Comparison of ENCODE assay signal across 14 mouse cellular contexts in genomic region chr5:22307853-22308252, GRCm38 (mm10).
"Had no signal": no experiment of that assay in that cellular context is flagged by ENCODE, and none has a peak within 500 bp of the region (broad histone marks: within the 10 kb centered on the region; RNA-seq: fewer than 3 reads in every experiment).

No protein-coding gene starts in this region.

- H3K4me1 ChIP-seq: stomach, embryonic 15.5 days had no signal

- H3K4me2 ChIP-seq: neural tube, embryonic 13.5 days; neural tube, embryonic 15.5 days; stomach, embryonic 15.5 days had no signal

- H3K27ac ChIP-seq: neural tube, embryonic 13.5 days; neural tube, embryonic 15.5 days; stomach, embryonic 15.5 days; stomach, postnatal 0 days had no signal

- H3K4me3 ChIP-seq: neural tube, embryonic 13.5 days; neural tube, embryonic 15.5 days; stomach, embryonic 15.5 days had no signal

- H3K27me3 ChIP-seq: neural tube, embryonic 13.5 days; neural tube, embryonic 15.5 days; stomach, embryonic 15.5 days had no signal

- H3K9me3 ChIP-seq: neural tube, embryonic 13.5 days; neural tube, embryonic 15.5 days; stomach, embryonic 15.5 days had no signal

- DNase-seq: retina, postnatal 1 day; right cerebral cortex, postnatal 14 days; right cerebral cortex, postnatal 4 days; spleen, adult 18-20 months; thymus, adult 18-20 months; thymus, adult 2 months; thymus, postnatal 14 days; thymus, postnatal 25 days; thymus, postnatal 36 days; thymus, postnatal 4 days had no signal

- H3K36me3 ChIP-seq: neural tube, embryonic 13.5 days; neural tube, embryonic 15.5 days; stomach, embryonic 15.5 days had no signal

- H3K9ac ChIP-seq: neural tube, embryonic 13.5 days; neural tube, embryonic 15.5 days; stomach, embryonic 15.5 days had no signal
